In the genomic region with DNA sequence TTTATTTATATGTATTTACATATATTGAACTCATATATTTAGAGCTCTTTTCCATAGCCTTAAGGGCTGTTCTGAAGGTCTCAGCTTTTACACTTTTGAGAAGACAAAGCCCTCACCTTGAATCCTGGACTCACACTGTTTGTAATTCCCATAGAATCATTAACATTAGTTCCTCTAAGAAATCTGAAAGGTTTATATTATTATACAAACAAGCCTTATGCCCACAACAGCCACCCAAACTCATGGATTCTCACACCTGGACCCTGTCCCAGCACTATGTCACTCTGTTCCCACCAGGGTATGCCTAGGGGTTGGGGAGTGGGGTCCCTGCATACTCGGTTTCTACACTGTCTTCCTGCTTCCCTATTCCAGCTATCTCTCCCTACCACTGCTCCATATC, we compare ENCODE assay signal across 18 mouse cellular contexts.
"Had no signal": no experiment of that assay in that cellular context is flagged by ENCODE, and none has a peak within 500 bp of the region (broad histone marks: within the 10 kb centered on the region; RNA-seq: fewer than 3 reads in every experiment).

No protein-coding gene starts in this region.

- H3K27ac ChIP-seq: lung, embryonic 15.5 days; macrophage; midbrain, embryonic 13.5 days; midbrain, embryonic 15.5 days; neural tube, embryonic 12.5 days had no signal

- H3K36me3 ChIP-seq: lung, embryonic 15.5 days; midbrain, embryonic 13.5 days; midbrain, embryonic 15.5 days; neural tube, embryonic 12.5 days had no signal

- H3K4me3 ChIP-seq: lung, embryonic 15.5 days; megakaryocyte, embryonic 14.5 days; midbrain, embryonic 13.5 days; midbrain, embryonic 15.5 days; neural tube, embryonic 12.5 days had no signal

- H3K27me3 ChIP-seq: lung, embryonic 15.5 days; megakaryocyte, embryonic 14.5 days; midbrain, embryonic 13.5 days; midbrain, embryonic 15.5 days; neural tube, embryonic 12.5 days had no signal

- H3K9ac ChIP-seq: liver, postnatal 0 days; lung, embryonic 15.5 days; midbrain, embryonic 13.5 days; midbrain, embryonic 15.5 days; neural tube, embryonic 12.5 days had no signal

- H3K4me1 ChIP-seq: lung, embryonic 15.5 days; megakaryocyte, embryonic 14.5 days; midbrain, embryonic 13.5 days; midbrain, embryonic 15.5 days; neural tube, embryonic 12.5 days had no signal

- H3K9me3 ChIP-seq: lung, embryonic 15.5 days; megakaryocyte, embryonic 14.5 days; midbrain, embryonic 13.5 days; midbrain, embryonic 15.5 days; neural tube, embryonic 12.5 days had no signal

- DNase-seq: liver, postnatal 0 days; lung, adult 2 months; lung, postnatal 14 days; lung, postnatal 36 days; retina, postnatal 1 day; right cerebral cortex, adult 18-20 months; right cerebral cortex, postnatal 25 days; right cerebral cortex, postnatal 4 days; spleen, adult 18-20 months; thymus, adult 18-20 months; thymus, postnatal 14 days; thymus, postnatal 36 days had no signal
